Mouse (Mus musculus) mesoderm, embryonic 11.5 days (tissue): ENCODE results near the gene Bak1.
A peak's percentile ranks its signal among the peaks of the same experiment; 100 is the strongest.

ENCODE experiments used
- DNase-seq: peaks from one replicate; pipeline ENCODE4 v3.0.0-alpha.2; 2012; ENCODE audit warnings: low read depth, low spot score

Bak1 gene

GRCm38 (mm10) chr17:27028909-27029308 lies at the start of gene Bak1:
Gene Bak1, minus strand, starts transcription at chr17:27029009.
- no peak for DNase-seq

GRCm38 (mm10) chr17:27078499-27078898 lies 49.7 kb upstream of the Bak1 start:
- no peak for DNase-seq

GRCm38 (mm10) chr17:27077920-27078319 lies 49.1 kb upstream of the Bak1 start:
- DNase-seq, result peak; percentile 16

- no peak for DNase-seq
Measured at GRCm38 (mm10) chr17:27077133-27077532, 48.3 kb upstream of the Bak1 start.

GRCm38 (mm10) chr17:27074849-27075745 lies 46.3 kb upstream of the Bak1 start:
- DNase-seq, result no peak

- no peak for DNase-seq
Measured at GRCm38 (mm10) chr17:27074236-27074635, 45.4 kb upstream of the Bak1 start.

- DNase-seq, result no peak
Measured at GRCm38 (mm10) chr17:27073778-27074177, 45.0 kb upstream of the Bak1 start.

GRCm38 (mm10) chr17:27073126-27073525 lies 44.3 kb upstream of the Bak1 start:
- DNase-seq, result no peak

- DNase-seq, result no peak
Measured at GRCm38 (mm10) chr17:27072363-27072762, 43.6 kb upstream of the Bak1 start.

GRCm38 (mm10) chr17:27071630-27072029 lies 42.8 kb upstream of the Bak1 start:
- DNase-seq, result no peak

- DNase-seq, result no peak
Measured at GRCm38 (mm10) chr17:27070913-27071312, 42.1 kb upstream of the Bak1 start.

GRCm38 (mm10) chr17:27069071-27069470 lies 40.3 kb upstream of the Bak1 start:
- no peak for DNase-seq

GRCm38 (mm10) chr17:27066065-27066464 lies 37.3 kb upstream of the Bak1 start:
- DNase-seq, result no peak

GRCm38 (mm10) chr17:27064195-27064594 lies 35.4 kb upstream of the Bak1 start:
- DNase-seq, result no peak

- no peak for DNase-seq
Measured at GRCm38 (mm10) chr17:27063717-27064116, 34.9 kb upstream of the Bak1 start.

GRCm38 (mm10) chr17:27062684-27063083 lies 33.9 kb upstream of the Bak1 start:
- no peak for DNase-seq

GRCm38 (mm10) chr17:27061727-27062126 lies 32.9 kb upstream of the Bak1 start:
- DNase-seq, result no peak

- no peak for DNase-seq
Measured at GRCm38 (mm10) chr17:27060698-27061097, 31.9 kb upstream of the Bak1 start.

GRCm38 (mm10) chr17:27057517-27058055 lies 28.8 kb upstream of the Bak1 start:
- DNase-seq, result no peak

GRCm38 (mm10) chr17:27056812-27057516 lies 28.2 kb upstream of the Bak1 start, which contains the start of gene Itpr3:
Gene Itpr3, plus strand, starts transcription at chr17:27057304.
- peak; percentile 47 for DNase-seq

GRCm38 (mm10) chr17:27056170-27056569 lies 27.4 kb upstream of the Bak1 start:
- peak; percentile 81 for DNase-seq

GRCm38 (mm10) chr17:27051514-27051913 lies 22.7 kb upstream of the Bak1 start:
- DNase-seq, result peak; percentile 48
